Mouse (Mus musculus) G1E (cell line): Measurements from ENCODE around the gene Mrfap1. TPM values are rescaled to one million over a fixed set of nuclear protein-coding genes. Genes with fewer than 3 reads are reported as not detected.

Experiments
- ATAC-seq: 2 replicates; pipeline ENCODE4 v1.8.0; 2016; ENCODE audit warnings: mild to moderate bottlenecking; ENCODE audit not compliant: insufficient number of reproducible peaks, poor library complexity, low FRiP score, severe bottlenecking; ENCODE audit errors: extremely low read depth
- DNase-seq: peaks from one replicate; pipeline ENCODE4 v3.0.0; 2012; ENCODE audit warnings: low spot score
- H3K27me3 ChIP-seq: 2 replicates; pipeline ENCODE4 v1.6.1; 2012; ENCODE audit warnings: mild to moderate bottlenecking, low read length, inconsistent platforms; ENCODE audit not compliant: insufficient read depth
- H3K36me3 ChIP-seq: replicated peaks from 2 replicates; pipeline ENCODE3; 2012; ENCODE audit warnings: mild to moderate bottlenecking, inconsistent platforms
- H3K4me1 ChIP-seq: 2 replicates; pipeline ENCODE4 v1.6.1; 2012; ENCODE audit warnings: low read depth, low read length, inconsistent platforms, mixed read lengths; ENCODE audit not compliant: insufficient read depth
- H3K4me3 ChIP-seq: 2 replicates; pipeline ENCODE4 v1.5.1; 2012; ENCODE audit warnings: low read depth, mild to moderate bottlenecking, inconsistent platforms, low read length, moderate library complexity, mixed read lengths
- H3K9me3 ChIP-seq: replicated peaks from 2 replicates; pipeline ENCODE4 v1.6.1; 2012; ENCODE audit warnings: inconsistent platforms
- CTCF ChIP-seq: IDR thresholded peaks from 2 replicates; pipeline ENCODE4 v1.5.1; 2012; ENCODE audit warnings: low read depth, low read length, inconsistent platforms, mixed read lengths
- GATA1 ChIP-seq: IDR thresholded peaks from 2 replicates; pipeline ENCODE4 v1.6.1; 2012; ENCODE audit warnings: borderline replicate concordance, low read length, inconsistent platforms, mixed read lengths
- GATA2 ChIP-seq: IDR thresholded peaks from 2 replicates; pipeline ENCODE4 v1.6.1; 2012; ENCODE audit warnings: low read depth, low read length, inconsistent platforms, borderline replicate concordance
- POLR2AphosphoS5 ChIP-seq: IDR thresholded peaks from 2 replicates; pipeline ENCODE4 v1.6.1; 2012; ENCODE audit warnings: low read depth, low read length, inconsistent platforms; ENCODE audit not compliant: insufficient replicate concordance
- TAL1 ChIP-seq: conservative IDR thresholded peaks from 2 replicates; pipeline ENCODE4 v1.6.1; 2012; ENCODE audit warnings: low read depth, low read length, inconsistent platforms, mixed read lengths
- polyA plus RNA-seq: library from polyadenylated mRNA; stranded (reverse); fragments of >175 nt; gene quantifications from 2 replicates; pipeline ENCODE4 v1.2.3, GENCODE M21; 2012
- total RNA-seq, 2 experiments: library from RNA; stranded (forward) in 1 of 2; stranded (reverse) in 1 of 2; fragments of 200-1000 nt in 1 of 2; fragments of >200 nt in 1 of 2; fragmentation: Nextera tagmentation in 1 of 2; gene quantifications; 2 replicates each; pipeline ENCODE4 v1.2.3; 2014 to 2017

The Mrfap1 gene
- total and polyA plus RNA-seq, 3 experiments: 98.5 to 310 (median 106) TPM

- no peak for ATAC-seq
- DNase-seq: no peak
- no peak for TF ChIP-seq CTCF
- no peaks in the 10 kb centered on the region for H3K9me3 ChIP-seq
- H3K27me3 ChIP-seq: peaks cover 18% of the 10 kb centered on the region
- H3K4me1 ChIP-seq: peaks cover 2% of the 10 kb centered on the region; the same call in 1 of the 2 replicates
- no peak overlapping the region for H3K4me3 ChIP-seq
- no peaks in the 10 kb centered on the region for H3K36me3 ChIP-seq
These were observed 24.0 kb downstream of the Mrfap1 start for GRCm38 (mm10) chr5:36772586-36772985.

DNA sequence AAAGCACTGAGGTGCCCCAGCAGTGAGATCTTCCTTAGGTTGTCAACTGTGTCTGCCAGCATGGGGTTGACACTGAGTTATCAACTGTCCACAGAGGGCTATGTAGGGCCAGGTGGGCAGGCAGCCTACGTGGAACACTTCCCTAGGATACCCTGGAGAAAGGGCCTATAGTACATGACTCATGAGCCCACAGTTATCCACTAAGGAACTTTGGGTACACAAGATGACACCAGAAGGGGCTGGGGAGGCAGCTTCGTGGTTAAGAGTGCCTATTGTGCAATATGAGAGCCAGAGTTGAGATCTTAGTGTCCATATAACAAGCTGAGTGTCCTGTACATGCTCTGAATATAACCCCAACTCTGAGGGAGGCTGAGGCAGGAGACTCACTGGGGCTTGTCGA is 27.0 kb downstream of the Mrfap1 start:
- no peak for ATAC-seq
- DNase-seq: no peak
- Histone ChIP-seq H3K27me3 (peaks cover 15% of the 10 kb centered on the region), H3K9me3 (no peaks in the 10 kb centered on the region), H3K36me3 (no peaks in the 10 kb centered on the region), H3K4me3 (no peak overlapping the region), H3K4me1 (peaks cover 2% of the 10 kb centered on the region; the same call in 1 of the 2 replicates)
- TF ChIP-seq GATA2: no peak
- TF ChIP-seq POLR2AphosphoS5: no peak
- no peak for TF ChIP-seq TAL1
- no peak for TF ChIP-seq CTCF

GRCm38 (mm10) chr5:36766958-36767703 is 29.4 kb downstream of the Mrfap1 start:
- Histone ChIP-seq H3K27me3 (peaks cover 19% of the 10 kb centered on the region), H3K9me3 (no peaks in the 10 kb centered on the region), H3K4me1 (peaks cover 2% of the 10 kb centered on the region; the same call in 1 of the 2 replicates), H3K36me3 (no peaks in the 10 kb centered on the region), H3K4me3 (no peak overlapping the region)
- DNase-seq: no peak
- ATAC-seq: no peak
- TF ChIP-seq GATA1 (no peak), TAL1 (no peak), GATA2 (no peak), CTCF (no peak), POLR2AphosphoS5 (no peak)

- ATAC-seq (no peak), DNase-seq (no peak)
- Histone ChIP-seq H3K4me1 (no peaks in the 10 kb centered on the region), H3K36me3 (no peaks in the 10 kb centered on the region), H3K27me3 (peaks cover 10% of the 10 kb centered on the region), H3K4me3 (no peak overlapping the region), H3K9me3 (no peaks in the 10 kb centered on the region)
- TF ChIP-seq GATA2: no peak
- TF ChIP-seq POLR2AphosphoS5: no peak
- TF ChIP-seq TAL1: no peak
- TF ChIP-seq GATA1: no peak
- no peak for TF ChIP-seq CTCF
These were observed 36.7 kb downstream of the Mrfap1 start for GRCm38 (mm10) chr5:36759848-36760247.

GRCm38 (mm10) chr5:36757033-36757432 is 39.5 kb downstream of the Mrfap1 start:
- no peaks in the 10 kb centered on the region for H3K36me3 ChIP-seq
- no peak for TF ChIP-seq GATA2
- no peak for TF ChIP-seq GATA1
- TF ChIP-seq CTCF: no peak; the same call in 1 of the 2 replicates
- no peak for TF ChIP-seq TAL1
- no peak for TF ChIP-seq POLR2AphosphoS5
- peaks cover 9% of the 10 kb centered on the region for H3K4me1 ChIP-seq
- no peak overlapping the region for H3K4me3 ChIP-seq
- DNase-seq (no peak), ATAC-seq (no peak)
- H3K27me3 ChIP-seq: peaks cover 8% of the 10 kb centered on the region
- no peaks in the 10 kb centered on the region for H3K9me3 ChIP-seq

DNA sequence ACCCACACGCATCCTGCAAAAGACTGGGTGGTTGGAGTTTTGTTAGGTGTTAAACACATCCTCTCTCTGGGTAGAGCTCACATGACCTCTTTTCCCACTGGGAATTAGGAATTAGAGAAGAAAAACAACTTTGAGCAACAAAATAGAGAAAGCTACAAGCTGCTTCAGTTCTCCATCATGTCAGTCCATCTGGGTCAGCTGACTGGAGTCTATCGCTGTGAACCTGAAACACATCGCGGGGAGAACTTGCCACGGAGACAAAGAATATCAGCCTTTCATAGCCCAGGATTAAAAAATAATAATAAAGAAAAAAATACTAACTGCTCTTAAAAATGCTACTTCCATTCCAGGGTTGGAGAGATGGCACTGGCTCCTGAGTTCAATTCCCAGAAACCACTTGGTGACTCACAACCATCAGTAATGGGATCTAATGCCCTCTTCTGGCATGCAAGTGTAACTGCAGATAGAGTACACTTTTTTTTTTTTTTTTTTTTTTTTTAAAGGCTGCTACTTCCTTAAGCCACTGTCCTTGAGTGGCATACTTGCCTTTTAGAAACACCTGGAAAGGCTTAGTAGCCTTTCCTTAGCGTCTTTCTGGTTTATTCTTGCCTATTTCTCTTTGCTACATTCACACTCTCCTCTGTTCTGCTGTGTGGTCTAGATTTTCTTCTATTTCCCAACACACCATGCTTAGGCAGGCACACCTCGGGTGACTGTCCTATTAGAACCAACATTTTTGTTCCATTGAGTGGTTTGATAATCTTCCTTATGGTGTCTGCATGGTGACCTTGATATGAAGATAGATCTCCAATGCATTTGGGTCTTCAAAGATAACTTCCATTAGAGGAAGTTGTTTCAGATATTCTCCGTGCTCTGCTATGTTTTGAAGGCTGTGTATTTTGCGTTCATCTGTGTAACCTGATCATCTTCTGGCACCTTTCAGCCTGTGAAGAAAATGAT is 46.2 kb downstream of the Mrfap1 start:
- peaks cover 13% of the 10 kb centered on the region for H3K36me3 ChIP-seq
- no peaks in the 10 kb centered on the region for H3K9me3 ChIP-seq
- no peak overlapping the region for H3K4me3 ChIP-seq
- TF ChIP-seq GATA2 (no peak), CTCF (peak; percentile 33; the same call in 1 of the 2 replicates)
- DNase-seq: no peak
- H3K27me3 ChIP-seq: peaks cover 5% of the 10 kb centered on the region; the same call in 1 of the 2 replicates
- H3K4me1 ChIP-seq: peaks cover 51% of the 10 kb centered on the region
- ATAC-seq: no peak
